Mouse (Mus musculus): ENCODE measurements at regions not wholly inside any gene's neighbourhood (a gene's known extent, or its start where the extent isn't known, plus 50 kb on each side); places are given as distances from the start of the nearest gene placed in this dataset.

DNA sequence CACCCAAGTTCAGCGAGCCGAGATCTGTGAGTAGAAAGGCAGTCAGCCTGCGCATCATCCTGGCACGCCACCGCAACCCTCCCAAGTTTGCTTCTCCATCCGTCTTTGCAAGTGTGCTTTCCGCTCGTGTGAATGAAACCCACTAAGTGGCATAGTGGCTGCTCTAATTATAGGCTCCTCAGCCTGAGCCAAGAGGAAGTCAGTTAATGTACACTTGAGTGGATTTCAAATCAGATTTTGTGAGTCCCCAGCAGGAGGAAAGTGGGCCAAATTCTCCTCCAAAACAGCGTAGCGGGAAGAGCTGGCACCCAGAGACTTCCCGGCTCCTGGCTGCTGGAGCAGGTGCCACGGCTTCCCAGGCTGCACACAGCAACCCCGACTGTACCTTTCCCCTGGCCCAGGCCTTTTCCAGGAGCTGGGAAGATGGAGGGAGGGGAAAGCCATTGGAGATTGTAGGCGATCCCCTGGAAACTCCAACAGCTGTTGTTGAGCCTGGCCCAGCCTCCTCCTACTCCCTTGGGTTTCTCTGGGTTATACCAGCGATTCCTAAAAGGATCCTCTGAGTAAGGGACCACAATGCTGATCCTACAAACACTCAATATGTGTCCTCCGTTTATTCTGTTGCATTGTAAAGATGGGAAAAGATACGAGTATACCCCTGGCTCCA is 158.3 kb downstream of the Cryba4 start:
- H3K4me2 ChIP-seq (ENCODE audit: low read depth, severe bottlenecking): no peak overlapping the region
- no peaks in the 10 kb centered on the region for H3K9me3 ChIP-seq (ENCODE audit: control insufficient read depth, low read length)
- H3K36me3 ChIP-seq (ENCODE audit: control insufficient read depth, insufficient read depth, low read length): no peaks in the 10 kb centered on the region
- WGBS: 81% methylated on average over 17 of the region's 17 CpGs
- H3K4me3 ChIP-seq (ENCODE audit: low read depth, low read length): no peak overlapping the region
- no peak for DNase-seq (ENCODE audit: low spot score)
- H3K27me3 ChIP-seq (ENCODE audit: control insufficient read depth, insufficient read depth, low read length): no peaks in the 10 kb centered on the region
- no peak overlapping the region for H3K9ac ChIP-seq (ENCODE audit: low read length)
- H3K27ac ChIP-seq (replicated peaks; ENCODE audit: low read depth, low read length): no peak overlapping the region
- no peak for ATAC-seq (ENCODE audit: insufficient number of reproducible peaks, low FRiP score, low TSS enrichment, low read depth)
- no peaks in the 10 kb centered on the region for H3K4me1 ChIP-seq (ENCODE audit: control insufficient read depth, insufficient read depth, low read length)

DNA sequence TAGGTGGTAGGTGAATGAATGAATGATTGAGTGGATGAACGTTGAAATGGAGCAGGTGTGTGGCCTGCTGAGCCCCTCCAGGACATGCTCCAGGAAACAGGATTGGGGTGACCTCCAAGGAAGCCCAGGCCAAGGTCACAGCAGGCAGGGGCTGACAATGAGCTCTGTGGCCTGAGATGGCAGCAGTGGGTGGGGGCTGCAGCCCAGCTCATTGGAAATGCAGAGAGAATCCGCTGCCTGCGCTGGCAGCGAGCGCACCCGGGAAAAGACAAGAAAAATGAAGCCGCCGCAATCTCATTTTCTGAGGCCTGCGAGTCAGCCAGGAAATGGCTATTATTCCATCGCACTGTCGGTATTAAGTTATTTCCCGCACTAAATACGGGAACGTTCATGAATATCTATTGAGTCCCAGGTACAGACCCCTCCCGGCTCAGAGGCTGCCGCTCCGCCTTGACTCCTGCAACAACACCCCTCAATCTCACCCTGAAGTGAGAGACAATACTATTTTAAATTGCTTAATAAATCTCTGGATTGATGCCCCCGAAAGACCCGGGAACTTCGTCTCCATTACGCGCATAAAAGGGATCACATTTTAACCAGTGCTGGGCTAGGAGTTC is 153.7 kb downstream of the Cryba4 start:
- Histone ChIP-seq H3K4me2 (ENCODE audit: low read depth, severe bottlenecking) (no peak overlapping the region), H3K27me3 (ENCODE audit: control insufficient read depth, insufficient read depth, low read length) (peaks cover 3% of the 10 kb centered on the region; the same call in 1 of the 2 replicates), H3K4me1 (ENCODE audit: control insufficient read depth, insufficient read depth, low read length) (no peaks in the 10 kb centered on the region), H3K36me3 (ENCODE audit: control insufficient read depth, insufficient read depth, low read length) (no peaks in the 10 kb centered on the region), H3K27ac (replicated peaks; ENCODE audit: low read depth, low read length) (no peak overlapping the region), H3K9me3 (ENCODE audit: control insufficient read depth, low read length) (no peaks in the 10 kb centered on the region), H3K4me3 (ENCODE audit: low read depth, low read length) (no peak overlapping the region), H3K9ac (ENCODE audit: low read length) (no peak overlapping the region)
- no peak for DNase-seq (ENCODE audit: low spot score)
- 69% methylated on average over 22 of the region's 22 CpGs for WGBS
- no peak for ATAC-seq (ENCODE audit: insufficient number of reproducible peaks, low FRiP score, low TSS enrichment, low read depth)

DNA sequence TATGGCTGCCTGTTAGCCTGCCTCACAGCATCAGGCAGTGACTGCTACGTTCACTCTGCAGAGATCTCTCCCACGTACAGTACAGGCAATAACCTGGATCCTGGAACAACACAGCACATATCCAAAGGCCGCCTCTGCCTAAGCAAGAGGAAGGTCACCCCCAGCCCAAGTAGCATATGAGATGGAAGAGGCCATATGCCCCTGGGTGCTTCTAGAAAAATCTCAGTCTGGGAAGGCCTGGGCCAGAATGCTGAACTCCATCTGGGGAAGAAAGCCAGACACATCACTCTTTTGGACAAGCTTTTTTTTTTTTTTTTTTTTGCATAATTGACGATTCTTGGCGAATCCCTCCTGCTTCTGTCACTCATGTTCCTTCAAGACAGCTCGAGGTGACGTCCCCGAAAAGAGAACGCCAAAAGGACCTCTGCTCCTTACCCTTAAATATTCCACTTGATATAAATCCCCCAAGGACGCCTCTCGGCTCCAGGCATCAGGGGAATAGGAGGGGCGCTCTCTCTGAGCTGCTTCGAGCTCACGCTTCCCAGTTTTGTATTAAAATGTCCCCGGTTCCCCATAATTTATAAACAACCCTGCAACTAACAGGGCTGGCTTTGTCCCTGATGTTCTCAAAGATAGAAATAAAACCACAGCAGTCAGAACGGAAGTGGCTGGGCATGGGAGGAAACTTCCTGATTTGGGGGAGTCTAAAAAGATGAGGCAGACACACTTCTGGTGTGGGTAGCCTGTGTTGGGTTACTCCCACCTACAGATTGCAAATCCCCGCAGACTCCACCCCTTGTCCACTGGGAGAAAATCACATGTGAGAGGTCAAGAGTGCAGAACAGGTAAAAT is 150.4 kb downstream of the Cryba4 start:
- DNase-seq (ENCODE audit: low spot score) (no peak), ATAC-seq (ENCODE audit: insufficient number of reproducible peaks, low FRiP score, low TSS enrichment, low read depth) (no peak)
- Histone ChIP-seq H3K9me3 (ENCODE audit: control insufficient read depth, low read length) (no peaks in the 10 kb centered on the region), H3K27ac (replicated peaks; ENCODE audit: low read depth, low read length) (no peak overlapping the region), H3K27me3 (ENCODE audit: control insufficient read depth, insufficient read depth, low read length) (peaks cover 3% of the 10 kb centered on the region; the same call in 1 of the 2 replicates), H3K4me3 (ENCODE audit: low read depth, low read length) (no peak overlapping the region), H3K36me3 (ENCODE audit: control insufficient read depth, insufficient read depth, low read length) (no peaks in the 10 kb centered on the region), H3K4me2 (ENCODE audit: low read depth, severe bottlenecking) (no peak overlapping the region), H3K4me1 (ENCODE audit: control insufficient read depth, insufficient read depth, low read length) (no peaks in the 10 kb centered on the region), H3K9ac (ENCODE audit: low read length) (no peak overlapping the region)
- 84% methylated on average over 17 of the region's 17 CpGs for WGBS

DNA sequence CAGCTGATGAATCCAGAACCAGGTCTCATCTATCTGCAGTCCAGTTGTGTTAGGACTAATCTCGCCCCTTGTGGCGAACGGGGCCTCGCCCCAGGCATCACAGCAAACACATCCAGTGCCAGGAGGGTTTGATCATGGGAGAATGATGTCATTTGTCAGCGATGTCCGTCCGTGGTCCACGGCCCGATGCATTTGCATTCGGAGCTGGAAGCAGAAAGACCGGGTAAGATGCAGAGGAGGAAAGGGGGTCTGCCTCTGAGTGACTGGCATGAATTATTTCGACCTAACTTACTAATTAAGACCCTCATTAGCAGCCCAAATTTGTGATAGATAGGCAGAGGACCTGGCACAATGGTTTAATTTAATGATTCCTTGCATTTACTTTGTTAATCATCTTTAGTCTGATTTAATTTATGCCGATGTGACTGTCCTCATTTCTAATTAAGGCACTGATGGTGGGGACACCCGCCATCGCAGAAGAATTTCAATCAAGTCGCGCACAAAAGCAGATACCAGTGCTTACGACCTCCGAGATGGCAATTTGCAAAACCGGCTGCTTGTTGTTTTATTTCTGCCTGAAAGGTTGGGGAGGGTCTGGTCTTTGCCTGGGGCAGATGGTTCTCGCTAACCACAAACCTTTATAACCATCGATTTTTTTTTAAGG is 141.9 kb downstream of the Cryba4 start:
- Histone ChIP-seq H3K36me3 (ENCODE audit: control insufficient read depth, insufficient read depth, low read length) (no peaks in the 10 kb centered on the region), H3K4me2 (ENCODE audit: low read depth, severe bottlenecking) (no peak overlapping the region), H3K27me3 (ENCODE audit: control insufficient read depth, insufficient read depth, low read length) (no peaks in the 10 kb centered on the region; the same call in 1 of the 2 replicates), H3K9ac (ENCODE audit: low read length) (no peak overlapping the region), H3K9me3 (ENCODE audit: control insufficient read depth, low read length) (no peaks in the 10 kb centered on the region), H3K27ac (replicated peaks; ENCODE audit: low read depth, low read length) (no peak overlapping the region), H3K4me3 (ENCODE audit: low read depth, low read length) (no peak overlapping the region), H3K4me1 (ENCODE audit: control insufficient read depth, insufficient read depth, low read length) (no peaks in the 10 kb centered on the region)
- no peak for DNase-seq (ENCODE audit: low spot score)
- no peak for ATAC-seq (ENCODE audit: insufficient number of reproducible peaks, low FRiP score, low TSS enrichment, low read depth)
- 62% methylated on average over 22 of the region's 22 CpGs for WGBS

DNA sequence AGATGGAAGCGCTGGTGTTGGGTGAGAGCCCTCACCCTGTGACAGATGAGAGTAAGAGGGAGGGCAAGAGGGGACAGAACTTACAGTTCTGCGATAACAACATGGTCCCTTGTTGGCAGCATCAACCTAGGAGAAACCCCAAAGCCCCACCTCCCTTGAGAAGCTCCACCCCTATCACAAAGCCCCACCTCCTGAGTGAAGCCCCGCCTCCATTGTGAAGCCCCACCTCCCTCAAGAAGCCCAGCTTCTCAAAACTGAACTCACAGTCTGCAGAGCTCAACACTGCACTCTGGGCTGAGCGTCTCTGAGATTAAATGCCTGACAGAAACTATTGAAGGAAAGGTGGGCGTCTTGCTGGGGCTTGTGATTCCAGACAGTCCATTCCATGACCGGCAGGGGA is 131.6 kb downstream of the Cryba4 start:
- no peak overlapping the region for H3K9ac ChIP-seq (ENCODE audit: low read length)
- no peak overlapping the region for H3K4me3 ChIP-seq (ENCODE audit: low read depth, low read length)
- H3K4me1 ChIP-seq (ENCODE audit: control insufficient read depth, insufficient read depth, low read length): peaks cover 13% of the 10 kb centered on the region
- H3K27ac ChIP-seq (replicated peaks; ENCODE audit: low read depth, low read length): no peak overlapping the region
- no peaks in the 10 kb centered on the region for H3K9me3 ChIP-seq (ENCODE audit: control insufficient read depth, low read length)
- ATAC-seq (ENCODE audit: insufficient number of reproducible peaks, low FRiP score, low TSS enrichment, low read depth) (no peak), DNase-seq (ENCODE audit: low spot score) (no peak)
- no peaks in the 10 kb centered on the region for H3K36me3 ChIP-seq (ENCODE audit: control insufficient read depth, insufficient read depth, low read length)
- WGBS: 71% methylated on average over 6 of the region's 6 CpGs
- no peak overlapping the region for H3K4me2 ChIP-seq (ENCODE audit: low read depth, severe bottlenecking)
- H3K27me3 ChIP-seq (ENCODE audit: control insufficient read depth, insufficient read depth, low read length): no peaks in the 10 kb centered on the region

DNA sequence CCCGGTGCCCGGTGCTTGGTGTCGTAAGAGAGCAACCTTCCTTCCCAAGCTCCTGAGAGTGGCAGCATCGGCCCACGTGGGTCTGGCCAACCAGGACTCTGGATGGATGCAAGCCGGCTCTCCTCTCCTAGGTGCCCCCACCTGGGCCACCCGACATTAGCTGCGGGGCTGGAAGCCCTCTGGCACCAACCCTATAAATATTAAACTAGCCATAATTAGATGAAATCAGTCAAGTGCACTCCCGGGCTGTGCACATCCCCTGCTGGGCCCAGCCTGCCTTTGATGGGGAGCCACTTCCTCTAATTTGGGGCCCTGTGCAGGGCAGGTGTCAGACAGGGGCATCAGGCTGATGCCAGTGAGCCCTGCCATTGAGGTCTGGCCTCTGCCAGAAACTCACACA is 130.8 kb downstream of the Cryba4 start:
- Histone ChIP-seq H3K27me3 (ENCODE audit: control insufficient read depth, insufficient read depth, low read length) (no peaks in the 10 kb centered on the region), H3K4me1 (ENCODE audit: control insufficient read depth, insufficient read depth, low read length) (peaks cover 13% of the 10 kb centered on the region), H3K9ac (ENCODE audit: low read length) (no peak overlapping the region), H3K4me3 (ENCODE audit: low read depth, low read length) (no peak overlapping the region), H3K4me2 (ENCODE audit: low read depth, severe bottlenecking) (no peak overlapping the region), H3K9me3 (ENCODE audit: control insufficient read depth, low read length) (no peaks in the 10 kb centered on the region), H3K36me3 (ENCODE audit: control insufficient read depth, insufficient read depth, low read length) (no peaks in the 10 kb centered on the region), H3K27ac (replicated peaks; ENCODE audit: low read depth, low read length) (no peak overlapping the region)
- no peak for DNase-seq (ENCODE audit: low spot score)
- WGBS: 52% methylated on average over 9 of the region's 9 CpGs
- no peak for ATAC-seq (ENCODE audit: insufficient number of reproducible peaks, low FRiP score, low TSS enrichment, low read depth)

DNA sequence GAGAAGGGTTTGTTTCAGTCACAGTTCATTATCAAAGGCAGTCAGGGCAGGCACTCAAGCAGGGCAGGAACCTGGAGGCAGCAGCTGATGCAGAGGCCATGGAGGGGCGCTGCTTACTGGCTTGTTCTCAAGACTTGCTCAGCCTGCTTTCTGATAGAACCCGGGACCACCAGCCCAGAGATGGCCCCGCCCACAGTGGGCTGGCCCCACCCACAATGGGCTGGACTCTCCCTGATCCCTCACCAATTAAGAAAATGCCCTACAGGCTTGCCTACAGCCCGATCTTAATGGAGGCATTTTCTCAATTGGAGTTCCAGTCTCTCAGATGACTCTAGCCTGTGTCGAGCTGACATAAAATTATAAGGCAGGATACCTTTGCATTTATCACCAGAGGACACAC is 129.7 kb downstream of the Cryba4 start:
- WGBS: 8% methylated on average over 5 of the region's 5 CpGs
- Histone ChIP-seq H3K27ac (replicated peaks; ENCODE audit: low read depth, low read length) (no peak overlapping the region), H3K36me3 (ENCODE audit: control insufficient read depth, insufficient read depth, low read length) (no peaks in the 10 kb centered on the region), H3K4me3 (ENCODE audit: low read depth, low read length) (no peak overlapping the region), H3K9ac (ENCODE audit: low read length) (no peak overlapping the region), H3K4me2 (ENCODE audit: low read depth, severe bottlenecking) (no peak overlapping the region), H3K9me3 (ENCODE audit: control insufficient read depth, low read length) (no peaks in the 10 kb centered on the region), H3K27me3 (ENCODE audit: control insufficient read depth, insufficient read depth, low read length) (no peaks in the 10 kb centered on the region), H3K4me1 (ENCODE audit: control insufficient read depth, insufficient read depth, low read length) (peaks cover 13% of the 10 kb centered on the region)
- ATAC-seq (ENCODE audit: insufficient number of reproducible peaks, low FRiP score, low TSS enrichment, low read depth) (no peak), DNase-seq (ENCODE audit: low spot score) (peak; percentile 42)

DNA sequence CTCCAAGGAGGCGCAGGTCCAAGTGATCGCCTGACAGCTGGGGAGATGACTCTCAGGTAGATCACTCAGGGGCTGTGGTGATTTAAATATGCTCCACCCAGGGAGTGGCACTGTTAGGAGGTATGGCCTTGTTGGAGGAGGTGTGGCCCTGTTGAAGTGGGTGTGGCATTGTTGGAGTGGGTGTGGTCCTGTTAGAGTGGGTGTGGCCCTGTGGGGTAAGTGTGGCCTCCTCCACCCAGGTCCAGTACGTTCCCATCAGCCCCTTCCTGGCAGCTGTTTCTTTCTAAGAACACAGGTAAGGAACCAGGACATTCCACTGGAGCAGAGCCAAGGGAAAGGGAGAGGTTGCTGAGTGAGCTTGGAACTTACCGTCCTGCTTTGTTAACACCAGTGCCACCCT is 125.1 kb downstream of the Cryba4 start:
- DNase-seq (ENCODE audit: low spot score) (no peak), ATAC-seq (ENCODE audit: insufficient number of reproducible peaks, low FRiP score, low TSS enrichment, low read depth) (no peak)
- no peaks in the 10 kb centered on the region for H3K27me3 ChIP-seq (ENCODE audit: control insufficient read depth, insufficient read depth, low read length)
- H3K9ac ChIP-seq (ENCODE audit: low read length): no peak overlapping the region
- H3K4me1 ChIP-seq (ENCODE audit: control insufficient read depth, insufficient read depth, low read length): peaks cover 6% of the 10 kb centered on the region
- no peaks in the 10 kb centered on the region for H3K9me3 ChIP-seq (ENCODE audit: control insufficient read depth, low read length)
- WGBS: 79% methylated on average over 4 of the region's 4 CpGs
- H3K4me2 ChIP-seq (ENCODE audit: low read depth, severe bottlenecking): no peak overlapping the region
- no peak overlapping the region for H3K4me3 ChIP-seq (ENCODE audit: low read depth, low read length)
- H3K27ac ChIP-seq (replicated peaks; ENCODE audit: low read depth, low read length): no peak overlapping the region
- H3K36me3 ChIP-seq (ENCODE audit: control insufficient read depth, insufficient read depth, low read length): no peaks in the 10 kb centered on the region
